In the genomic region with DNA sequence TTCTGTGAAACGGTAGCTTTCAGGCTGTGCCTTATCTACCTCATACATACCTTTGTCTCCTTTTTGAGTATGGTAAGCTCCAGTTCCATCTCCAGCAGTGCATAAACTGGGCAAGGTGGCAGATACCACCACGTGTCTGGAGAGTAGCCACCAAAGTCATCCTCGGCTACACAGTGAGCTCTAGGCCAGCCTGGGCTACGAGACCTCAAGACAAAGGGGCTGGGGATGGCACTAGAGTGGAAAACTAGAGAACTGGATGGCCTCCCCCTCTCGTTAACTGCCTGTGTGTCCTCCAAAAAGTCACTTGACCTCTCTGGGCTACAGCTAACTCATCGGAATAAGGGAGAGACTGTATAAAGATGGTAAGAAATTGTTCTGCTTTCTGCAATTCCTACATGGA, we compare ENCODE assay signal across 31 mouse cellular contexts. TPM values are rescaled to one million over a fixed set of nuclear protein-coding genes. Genes with fewer than 3 reads are reported as not detected.
DNase-seq lines count a peak whose midpoint lies in the region; ATAC-seq and TF ChIP-seq lines count a peak whose summit lies in the region.
"Had no signal": no experiment of that assay in that cellular context is flagged by ENCODE, and none has a peak within 500 bp of the region (broad histone marks: within the 10 kb centered on the region; RNA-seq: fewer than 3 reads in every experiment).

No protein-coding gene starts in this region.

- H3K4me3 ChIP-seq in heart, embryonic 10.5 days, result no peak overlapping the region
- no peak overlapping the region for H3K4me3 ChIP-seq in liver, postnatal 0 days (ENCODE audit: low read depth, low read length)
- no peak overlapping the region for H3K4me3 ChIP-seq in liver, embryonic 12.5 days
- H3K4me3 ChIP-seq in small intestine, adult 2 months (ENCODE audit: low read depth, low read length), result no peak overlapping the region
- no peak overlapping the region for H3K4me3 ChIP-seq in kidney, embryonic 15.5 days (replicated peaks)
- H3K4me3 ChIP-seq: embryonic facial prominence, embryonic 12.5 days; embryonic facial prominence, embryonic 15.5 days; gastrocnemius, adult 2 months; heart, embryonic 12.5 days; heart, embryonic 15.5 days had no signal

- DNase-seq in heart, adult 11 months, result peak; percentile 93
- DNase-seq in heart, embryonic 10.5 days (ENCODE audit: low spot score), result no peak
- DNase-seq in liver, postnatal 0 days, result no peak
- DNase-seq: adrenal gland, adult 2 months; adrenal gland, postnatal 14 days; B cell, adult 2 months; cerebellum, adult 2 months; cerebellum, adult 9-11 months; cerebellum, postnatal 25 days; forebrain, postnatal 0 days; gastrocnemius, adult 2 months; gastrocnemius, postnatal 14 days; heart, postnatal 10 days; heart, postnatal 4 days had no signal

- no peak overlapping the region for H3K4me2 ChIP-seq in liver, postnatal 0 days (ENCODE audit: low read depth, low read length)
- H3K4me2 ChIP-seq in liver, embryonic 12.5 days, result no peak overlapping the region
- H3K4me2 ChIP-seq in kidney, embryonic 15.5 days, result no peak overlapping the region
- H3K4me2 ChIP-seq: embryonic facial prominence, embryonic 12.5 days; embryonic facial prominence, embryonic 15.5 days; heart, embryonic 12.5 days; heart, embryonic 15.5 days; hindbrain, embryonic 14.5 days had no signal

- no peak for ATAC-seq in liver, postnatal 0 days
- ATAC-seq in liver, embryonic 12.5 days, result no peak
- ATAC-seq in granulocyte monocyte progenitor cell, adult 5-6 weeks (replicated peaks; ENCODE audit: poor library complexity, severe bottlenecking), result 0 out of 2 replicates have a peak, but pooled peaks have one; percentile 8
- ATAC-seq in kidney, embryonic 15.5 days (replicated peaks; ENCODE audit: low FRiP score), result no peak
- ATAC-seq: forebrain, embryonic 14.5 days; forebrain, postnatal 0 days; hindbrain, postnatal 0 days had no signal

- 88% methylated on average over 6 of the region's 6 CpGs for WGBS in heart, embryonic 10.5 days
- WGBS in liver, postnatal 0 days (ENCODE audit: insufficient replicate concordance), result 67% methylated on average over 6 of the region's 6 CpGs
- 64% methylated on average over 6 of the region's 6 CpGs for WGBS in liver, embryonic 12.5 days (ENCODE audit: insufficient replicate concordance)
- 87% methylated on average over 6 of the region's 6 CpGs for WGBS in small intestine, adult 2 months
- WGBS in kidney, embryonic 15.5 days, result 82% methylated on average over 6 of the region's 6 CpGs

- TF ChIP-seq CTCF in liver, postnatal 0 days (IDR thresholded peaks at IDR 0.05; ENCODE audit: low read depth), result no peak
- TF ChIP-seq CTCF in small intestine, adult 2 months (IDR thresholded peaks at IDR 0.05; ENCODE audit: extremely low read depth, insufficient read length, insufficient replicate concordance, low read depth, low read length), result no peak

- no peaks in the 10 kb centered on the region for H3K9me3 ChIP-seq in heart, embryonic 10.5 days
- H3K9me3 ChIP-seq in liver, postnatal 0 days (ENCODE audit: low read length), result no peaks in the 10 kb centered on the region
- no peaks in the 10 kb centered on the region for H3K9me3 ChIP-seq in liver, embryonic 12.5 days (replicated peaks)
- H3K9me3 ChIP-seq in kidney, embryonic 15.5 days (replicated peaks), result no peaks in the 10 kb centered on the region
- H3K9me3 ChIP-seq: embryonic facial prominence, embryonic 12.5 days; embryonic facial prominence, embryonic 15.5 days; G1E; heart, embryonic 12.5 days; heart, embryonic 15.5 days had no signal

- no peak overlapping the region for H3K9ac ChIP-seq in liver, postnatal 0 days (replicated peaks)
- no peak overlapping the region for H3K9ac ChIP-seq in liver, embryonic 12.5 days
- H3K9ac ChIP-seq in kidney, embryonic 15.5 days, result no peak overlapping the region
- H3K9ac ChIP-seq: embryonic facial prominence, embryonic 12.5 days; embryonic facial prominence, embryonic 15.5 days; forebrain, postnatal 0 days; heart, embryonic 12.5 days; heart, embryonic 15.5 days; hindbrain, embryonic 14.5 days had no signal

- TF ChIP-seq POLR2A in small intestine, adult 2 months (IDR thresholded peaks at IDR 0.05; ENCODE audit: low read depth, low read length), result no peak

- H3K36me3 ChIP-seq in heart, embryonic 10.5 days, result no peaks in the 10 kb centered on the region
- no peaks in the 10 kb centered on the region for H3K36me3 ChIP-seq in liver, postnatal 0 days (replicated peaks; ENCODE audit: insufficient read depth, low read length)
- H3K36me3 ChIP-seq in liver, embryonic 12.5 days, result no peaks in the 10 kb centered on the region
- H3K36me3 ChIP-seq in small intestine, adult 2 months (ENCODE audit: control insufficient read depth, insufficient read depth, low read length), result no peaks in the 10 kb centered on the region
- H3K36me3 ChIP-seq in kidney, embryonic 15.5 days, result no peaks in the 10 kb centered on the region
- H3K36me3 ChIP-seq: embryonic facial prominence, embryonic 12.5 days; embryonic facial prominence, embryonic 15.5 days; heart, embryonic 12.5 days; heart, embryonic 15.5 days had no signal

- no peak overlapping the region for H3K27ac ChIP-seq in heart, embryonic 10.5 days
- peak overlapping the region; percentile 13 for H3K27ac ChIP-seq in liver, postnatal 0 days (ENCODE audit: low read depth)
- no peak overlapping the region for H3K27ac ChIP-seq in liver, embryonic 12.5 days
- H3K27ac ChIP-seq in small intestine, adult 2 months (ENCODE audit: insufficient read depth, low read depth, low read length), result peak overlapping the region; percentile 68
- H3K27ac ChIP-seq in kidney, embryonic 15.5 days, result no peak overlapping the region
- H3K27ac ChIP-seq: embryonic facial prominence, embryonic 12.5 days; embryonic facial prominence, embryonic 15.5 days; gastrocnemius, adult 2 months; heart, embryonic 15.5 days; hindbrain, embryonic 14.5 days; hindbrain, postnatal 0 days had no signal

- no peaks in the 10 kb centered on the region for H3K27me3 ChIP-seq in heart, embryonic 10.5 days (ENCODE audit: insufficient read depth, poor library complexity, severe bottlenecking)
- H3K27me3 ChIP-seq in liver, postnatal 0 days (ENCODE audit: insufficient read depth, low read length), result no peaks in the 10 kb centered on the region
- H3K27me3 ChIP-seq in liver, embryonic 12.5 days (replicated peaks), result no peaks in the 10 kb centered on the region
- no peaks in the 10 kb centered on the region for H3K27me3 ChIP-seq in small intestine, adult 2 months (ENCODE audit: control insufficient read depth, insufficient read depth, low read length)
- H3K27me3 ChIP-seq in kidney, embryonic 15.5 days, result no peaks in the 10 kb centered on the region
- H3K27me3 ChIP-seq: CH12.LX; embryonic facial prominence, embryonic 12.5 days; embryonic facial prominence, embryonic 15.5 days; heart, embryonic 12.5 days; heart, embryonic 15.5 days; Patski had no signal

- TF ChIP-seq EP300 in liver, postnatal 0 days (IDR thresholded peaks at IDR 0.05; ENCODE audit: low read depth), result no peak

- H3K4me1 ChIP-seq in heart, embryonic 10.5 days, result no peaks in the 10 kb centered on the region
- peaks cover 9% of the 10 kb centered on the region; the same call in 1 of the 2 replicates for H3K4me1 ChIP-seq in liver, postnatal 0 days (ENCODE audit: insufficient read depth)
- H3K4me1 ChIP-seq in liver, embryonic 12.5 days, result no peaks in the 10 kb centered on the region
- H3K4me1 ChIP-seq in small intestine, adult 2 months (ENCODE audit: control insufficient read depth, insufficient read depth, insufficient read length, low read length), result peaks cover 2% of the 10 kb centered on the region; the same call in 1 of the 2 replicates
- H3K4me1 ChIP-seq in kidney, embryonic 15.5 days, result no peaks in the 10 kb centered on the region
- H3K4me1 ChIP-seq: embryonic facial prominence, embryonic 12.5 days; embryonic facial prominence, embryonic 15.5 days; heart, embryonic 12.5 days; heart, embryonic 15.5 days had no signal

RNA-seq across cellular contexts. Expression of a gene that starts 10.8 kb away (rescaled TPM):
- polyA plus RNA-seq in heart, embryonic 10.5 days (2016; fragmentation: Nextera tagmentation; extraction: Ambion mirVana), result 21.1 and 28.8 TPM in 2 replicates
- polyA plus RNA-seq in liver, postnatal 0 days (2015; fragmentation: Nextera tagmentation; extraction: Ambion mirVana), result 50.3 and 50.6 TPM in 2 replicates
- 24.2 and 28.3 TPM in 2 replicates for polyA plus RNA-seq in liver, embryonic 12.5 days (2016; fragmentation: Nextera tagmentation; extraction: Ambion mirVana)
- total RNA-seq in granulocyte monocyte progenitor cell, adult 5-6 weeks (2014; fragmentation: Nextera tagmentation), result 20.8 and 41.6 TPM in 2 replicates
- total RNA-seq in granulocyte monocyte progenitor cell, adult 5-6 weeks (2017), result 14.0 and 22.6 TPM in 2 replicates
- polyA plus RNA-seq in small intestine, adult 2 months (2012; rRNA removed), result 5.5 and 6.4 TPM in 2 replicates
- 45.7 and 47.1 TPM in 2 replicates for polyA plus RNA-seq in kidney, embryonic 15.5 days (2015; fragmentation: Nextera tagmentation; extraction: Ambion mirVana)

RNA-seq across cellular contexts. Expression of a gene that starts 22.4 kb away (rescaled TPM):
- 0.17 TPM in 1 of 2 replicates, not detected in the other for polyA plus RNA-seq in heart, embryonic 10.5 days (2016; fragmentation: Nextera tagmentation; extraction: Ambion mirVana)
- polyA plus RNA-seq in liver, postnatal 0 days (2015; fragmentation: Nextera tagmentation; extraction: Ambion mirVana), result 0.98 and 1.0 TPM in 2 replicates
- 0.47 TPM in 1 of 2 replicates, not detected in the other for polyA plus RNA-seq in liver, embryonic 12.5 days (2016; fragmentation: Nextera tagmentation; extraction: Ambion mirVana)
- not detected in 2 replicates for total RNA-seq in granulocyte monocyte progenitor cell, adult 5-6 weeks (2014; fragmentation: Nextera tagmentation)
- 1.5 TPM in 1 of 2 replicates, not detected in the other for total RNA-seq in granulocyte monocyte progenitor cell, adult 5-6 weeks (2017)
- polyA plus RNA-seq in small intestine, adult 2 months (2012; rRNA removed), result 0.94 and 1.1 TPM in 2 replicates
- polyA plus RNA-seq in kidney, embryonic 15.5 days (2015; fragmentation: Nextera tagmentation; extraction: Ambion mirVana), result 0.62 and 0.81 TPM in 2 replicates
- total RNA-seq: common myeloid progenitor, adult 5-6 weeks; gastrocnemius, adult 2 months; gastrocnemius, postnatal 14 days; heart, postnatal 4 days; hindbrain, postnatal 0 days had no signal
- polyA plus RNA-seq: embryonic facial prominence, embryonic 12.5 days; embryonic facial prominence, embryonic 15.5 days; forebrain, embryonic 11.5 days; forebrain, embryonic 14.5 days; forebrain, postnatal 0 days; G1E; heart, embryonic 12.5 days; hindbrain, embryonic 11.5 days had no signal

Comparison
In these comparisons a context has a peak if more than half of its experiments do, and no peak if none do; other contexts are left out.
1. H3K27ac ChIP-seq: peak in liver, postnatal 0 days (single experiment) and small intestine, adult 2 months (single experiment); none in heart, embryonic 10.5 days (single experiment), liver, embryonic 12.5 days (single experiment) and kidney, embryonic 15.5 days (single experiment).